In the genomic region with DNA sequence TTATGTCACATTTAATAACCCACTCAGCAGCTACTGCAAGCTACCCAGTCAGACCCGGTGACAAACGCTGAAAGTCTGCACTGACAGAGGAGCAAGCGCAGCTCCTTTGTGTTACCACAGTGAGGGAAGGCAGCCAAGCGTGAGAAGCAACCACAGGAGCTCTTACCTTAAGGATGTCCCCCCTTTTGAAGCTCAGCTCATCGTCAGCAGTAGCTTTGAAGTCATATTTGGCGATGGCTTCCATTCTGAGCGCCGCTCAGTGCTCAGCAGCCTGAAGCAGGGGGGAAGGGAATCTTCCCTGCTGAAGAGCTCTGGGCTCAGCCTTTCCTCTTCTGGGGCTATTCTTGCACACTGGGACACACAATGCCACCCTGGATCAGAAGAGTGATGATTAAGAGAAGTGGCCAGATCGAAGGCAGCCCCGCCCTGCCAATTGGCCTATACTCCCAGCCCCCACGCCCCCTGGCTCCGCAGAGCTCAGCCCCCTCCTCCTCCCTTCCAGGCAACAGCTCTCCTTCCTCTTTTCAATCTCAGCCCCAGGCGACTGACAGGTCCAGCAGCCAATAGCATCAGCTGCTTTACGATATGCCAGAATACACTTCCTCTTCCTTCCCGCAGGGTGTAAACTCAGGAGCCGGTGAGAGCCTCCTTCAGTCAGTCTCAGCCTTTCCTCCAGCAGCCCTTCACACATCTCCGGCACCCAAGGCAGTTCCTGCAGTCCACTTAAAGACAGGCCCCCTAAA, we compare ENCODE assay signal across 8 mouse cellular contexts. TPM values are rescaled to one million over a fixed set of nuclear protein-coding genes. Genes with fewer than 3 reads are reported as not detected.
DNase-seq lines count a peak whose midpoint lies in the region; ATAC-seq and TF ChIP-seq lines count a peak whose summit lies in the region.

No protein-coding gene starts in this region.

- peak overlapping the region; percentile 92 for H3K27ac ChIP-seq in forebrain, embryonic 12.5 days
- H3K27ac ChIP-seq in heart, postnatal 0 days (ENCODE audit: low read depth): peak overlapping the region; percentile 91
- H3K27ac ChIP-seq in liver, embryonic 14.5 days: no peak overlapping the region
- H3K27ac ChIP-seq in stomach, embryonic 15.5 days: peak overlapping the region; percentile 67

- H3K4me2 ChIP-seq in forebrain, embryonic 12.5 days: peak overlapping the region; percentile 94
- peak overlapping the region; percentile 69 for H3K4me2 ChIP-seq in heart, postnatal 0 days (ENCODE audit: low read depth, low read length)
- H3K4me2 ChIP-seq in liver, embryonic 14.5 days (ENCODE audit: low read depth): peak overlapping the region; percentile 67
- H3K4me2 ChIP-seq in stomach, embryonic 15.5 days: peak overlapping the region; percentile 93

- peak; percentile 91 for DNase-seq in brain, embryonic 18.5 days (ENCODE audit: low read depth, low spot score)
- DNase-seq in heart, postnatal 0 days (ENCODE audit: low spot score): peak; percentile 94
- peak; percentile 90 to 91 for DNase-seq in kidney, postnatal 36 days
- DNase-seq in liver, embryonic 14.5 days (ENCODE audit: low read depth in 3 of 3, low spot score in 3 of 3): peak in 1 of 3 experiments; percentile 58
- peak; percentile 67 for DNase-seq in neural tube, embryonic 10.5 days (ENCODE audit: extremely low spot score, low spot score)

- 4% methylated on average over 17 of the region's 17 CpGs for WGBS in forebrain, embryonic 12.5 days
- 8% methylated on average over 17 of the region's 17 CpGs for WGBS in heart, postnatal 0 days
- 26% methylated on average over 17 of the region's 17 CpGs for WGBS in liver, embryonic 14.5 days (ENCODE audit: insufficient replicate concordance)
- WGBS in stomach, embryonic 15.5 days: 13% methylated on average over 17 of the region's 17 CpGs

- ATAC-seq in CD4-positive, CD25-positive, alpha-beta regulatory T cell, adult 4 months: peak; percentile 96
- peak; percentile 99 for ATAC-seq in forebrain, embryonic 12.5 days (ENCODE audit: low FRiP score)
- ATAC-seq in heart, postnatal 0 days (ENCODE audit: insufficient read depth, low read depth): peak; percentile 94
- peak; percentile 65 for ATAC-seq in liver, embryonic 14.5 days (ENCODE audit: insufficient read depth)
- peak; percentile 92 for ATAC-seq in stomach, embryonic 15.5 days (ENCODE audit: insufficient read depth, low FRiP score, low read depth)

- H3K27me3 ChIP-seq in forebrain, embryonic 12.5 days: no peaks in the 10 kb centered on the region
- H3K27me3 ChIP-seq in heart, postnatal 0 days (ENCODE audit: control insufficient read depth, insufficient read depth, low read length): no peaks in the 10 kb centered on the region
- H3K27me3 ChIP-seq in liver, embryonic 14.5 days (ENCODE audit: control insufficient read depth, insufficient read depth, low read length): no peaks in the 10 kb centered on the region
- H3K27me3 ChIP-seq in stomach, embryonic 15.5 days (replicated peaks): no peaks in the 10 kb centered on the region

- H3K4me3 ChIP-seq in forebrain, embryonic 12.5 days (replicated peaks): peak overlapping the region; percentile 64
- H3K4me3 ChIP-seq in heart, postnatal 0 days (ENCODE audit: low read depth, low read length): peak overlapping the region; percentile 49
- H3K4me3 ChIP-seq in liver, embryonic 14.5 days (ENCODE audit: insufficient read depth in 1 of 2, low read depth in 2 of 2, low read length in 2 of 2): peak overlapping the region; percentile 48 to 54
- peak overlapping the region; percentile 61 for H3K4me3 ChIP-seq in stomach, embryonic 15.5 days (replicated peaks)

- peaks cover 41% of the 10 kb centered on the region for H3K4me1 ChIP-seq in forebrain, embryonic 12.5 days
- peaks cover 32% of the 10 kb centered on the region for H3K4me1 ChIP-seq in heart, postnatal 0 days (ENCODE audit: control insufficient read depth, insufficient read depth)
- H3K4me1 ChIP-seq in liver, embryonic 14.5 days (replicated peaks; ENCODE audit: control insufficient read depth in 2 of 2, insufficient read depth in 2 of 2, low read length in 1 of 2): peaks cover 5 to 19% of the 10 kb centered on the region in 2 experiments
- H3K4me1 ChIP-seq in stomach, embryonic 15.5 days: peaks cover 21% of the 10 kb centered on the region

- TF ChIP-seq EP300 in heart, postnatal 0 days (IDR thresholded peaks at IDR 0.05; ENCODE audit: low read depth): no peak
- no peak for TF ChIP-seq EP300 in liver, embryonic 14.5 days (IDR thresholded peaks at IDR 0.05; ENCODE audit: low read depth)

- peak overlapping the region; percentile 78 for H3K9ac ChIP-seq in forebrain, embryonic 12.5 days
- peak overlapping the region; percentile 51 for H3K9ac ChIP-seq in heart, postnatal 0 days (replicated peaks; ENCODE audit: low read depth, low read length)
- H3K9ac ChIP-seq in liver, embryonic 14.5 days (replicated peaks): peak overlapping the region; percentile 51
- H3K9ac ChIP-seq in stomach, embryonic 15.5 days: peak overlapping the region; percentile 58; the same call in 1 of the 2 replicates

- peak; percentile 14; the same call in 1 of the 2 replicates for TF ChIP-seq CTCF in heart, postnatal 0 days (IDR thresholded peaks at IDR 0.05; ENCODE audit: low read depth)
- TF ChIP-seq CTCF in liver, embryonic 14.5 days (IDR thresholded peaks at IDR 0.05; ENCODE audit: low read depth): no peak

- peaks cover 19% of the 10 kb centered on the region for H3K36me3 ChIP-seq in forebrain, embryonic 12.5 days (replicated peaks)
- no peaks in the 10 kb centered on the region; the same call in 1 of the 2 replicates for H3K36me3 ChIP-seq in heart, postnatal 0 days (replicated peaks; ENCODE audit: control insufficient read depth, insufficient read depth, low read length)
- peaks cover 12% of the 10 kb centered on the region for H3K36me3 ChIP-seq in liver, embryonic 14.5 days (replicated peaks; ENCODE audit: control insufficient read depth, insufficient read depth, low read depth)
- peaks cover 11% of the 10 kb centered on the region; the same call in 1 of the 2 replicates for H3K36me3 ChIP-seq in stomach, embryonic 15.5 days

- H3K9me3 ChIP-seq in forebrain, embryonic 12.5 days: no peaks in the 10 kb centered on the region
- no peaks in the 10 kb centered on the region for H3K9me3 ChIP-seq in heart, postnatal 0 days (replicated peaks; ENCODE audit: control insufficient read depth, low read length)
- H3K9me3 ChIP-seq in liver, embryonic 14.5 days (ENCODE audit: control insufficient read depth, low read length): no peaks in the 10 kb centered on the region
- no peaks in the 10 kb centered on the region for H3K9me3 ChIP-seq in stomach, embryonic 15.5 days

RNA-seq across cellular contexts. Expression of a gene that starts 9.2 kb away (rescaled TPM):
- polyA plus RNA-seq in CD4-positive, CD25-positive, alpha-beta regulatory T cell, adult 4 months (2017; shearing (Covaris generic)): 10 to 100 TPM; 28.8 to 30.9 TPM
- 124 and 137 TPM in 2 replicates for polyA plus RNA-seq in forebrain, embryonic 12.5 days (2016; fragmentation: Nextera tagmentation; extraction: Ambion mirVana)
- total RNA-seq in heart, postnatal 0 days (2014; rRNA removed; ENCODE audit: low replicate concordance): 48.6 and 126 TPM in 2 replicates
- polyA plus RNA-seq in heart, postnatal 0 days (2015; fragmentation: Nextera tagmentation; extraction: Ambion mirVana): 96.9 and 116 TPM in 2 replicates
- polyA plus RNA-seq in liver, embryonic 14.5 days (2012; rRNA removed): 15.7 and 22.4 TPM in 2 replicates
- polyA plus RNA-seq in liver, embryonic 14.5 days (2014; fragmentation: Nextera tagmentation; extraction: Ambion mirVana): 26.0 and 30.1 TPM in 2 replicates
- polyA plus RNA-seq in stomach, embryonic 15.5 days (2015; fragmentation: Nextera tagmentation; extraction: Ambion mirVana): 83.5 and 85.7 TPM in 2 replicates
